Mouse (Mus musculus) c-Kit-positive CD71-positive TER-119-negative erythroid progenitor cells, embryonic 14.5 days (primary cell): ENCODE measurements around the gene Cda.
A peak's percentile ranks its signal among the peaks of the same experiment; 100 is the strongest.
"Not testable (repeated sequence)": the region's sequence is repeated elsewhere in the genome, so short reads cannot be mapped to it uniquely, and the experiment has no call there.

ENCODE experiments used
- DNase-seq: peaks from one replicate; pipeline ENCODE4 v3.0.0-alpha.2; 2013; ENCODE audit warnings: low read depth

Cda gene

DNA sequence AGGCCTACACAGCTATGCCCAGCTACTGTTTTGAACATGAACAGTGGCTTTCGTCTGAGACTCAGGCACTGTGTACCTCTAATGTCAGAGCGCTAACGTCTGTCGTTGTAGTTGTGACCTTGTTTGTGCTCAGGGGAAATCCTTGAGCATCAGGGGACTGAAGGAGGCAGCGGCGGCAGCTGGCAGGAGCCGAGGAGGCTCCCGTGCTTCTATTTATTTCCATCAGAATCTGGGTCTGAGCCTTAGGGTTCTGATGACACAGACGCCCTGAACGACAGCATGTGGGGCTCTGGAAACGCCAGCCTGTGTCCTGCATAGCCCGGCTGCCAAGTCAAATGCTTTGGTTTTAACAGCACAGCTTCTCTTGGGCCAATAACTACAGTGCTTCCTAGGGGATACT is 32.8 kb downstream of the Cda start:
- no peak for DNase-seq

DNA sequence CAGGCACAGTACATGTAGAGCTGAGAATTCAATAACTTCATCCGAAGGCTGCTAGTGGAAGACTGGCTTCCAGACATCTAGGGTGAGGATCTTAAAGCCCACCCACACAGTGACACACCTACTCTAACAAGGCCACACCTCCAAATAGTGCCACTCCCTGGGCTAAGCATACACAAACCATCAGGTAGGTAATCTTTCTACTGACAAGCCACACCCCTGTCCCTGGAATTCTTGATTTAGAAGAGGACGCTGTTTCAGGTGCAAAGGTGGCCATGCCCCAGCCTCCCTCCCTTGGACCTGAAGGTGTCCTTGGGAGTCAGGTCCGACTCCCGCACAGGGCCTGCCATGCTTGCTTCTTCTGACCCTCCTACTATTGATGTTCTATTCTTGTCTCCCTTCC is 34.7 kb downstream of the Cda start:
- DNase-seq: no peak

DNA sequence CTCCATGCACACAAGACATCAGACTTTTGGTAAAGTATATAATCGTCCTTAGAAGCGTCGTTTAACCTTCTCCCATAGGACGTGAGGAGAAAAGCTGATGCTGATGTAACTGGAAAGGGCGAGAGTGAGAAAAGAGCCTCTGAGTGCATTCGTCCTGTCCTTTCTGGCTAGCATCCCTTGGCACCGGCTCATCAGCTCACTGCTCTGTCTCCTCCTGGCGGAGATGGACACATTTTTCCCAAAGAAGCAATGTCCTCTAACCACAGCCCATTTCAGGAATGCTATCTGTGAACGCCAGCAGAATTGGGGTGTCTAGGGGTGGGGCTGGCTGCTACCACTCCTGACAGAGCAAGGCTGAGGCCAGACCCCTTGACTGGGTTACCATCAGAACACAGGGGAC is 36.1 kb downstream of the Cda start:
- no peak for DNase-seq

DNA sequence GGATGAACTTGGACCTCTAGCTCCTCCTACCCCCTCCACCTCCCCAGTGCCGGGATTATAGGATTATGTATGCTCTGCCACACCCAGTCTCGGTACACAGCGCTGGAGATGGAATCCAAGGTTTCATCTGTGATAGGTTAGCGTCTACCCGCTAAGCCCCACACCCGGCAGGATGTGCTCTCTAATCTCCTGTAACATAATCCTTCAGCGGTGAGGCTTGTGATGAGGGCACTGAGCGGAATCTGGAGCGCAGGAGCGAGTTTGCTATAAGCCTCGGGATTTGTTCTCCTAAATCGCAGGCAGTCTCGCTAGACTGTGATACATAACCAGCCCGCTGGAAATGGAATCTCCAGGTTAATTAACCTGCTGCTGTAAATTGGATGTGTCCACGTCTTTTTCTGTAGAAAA is 37.5 kb downstream of the Cda start:
- DNase-seq: no peak

- no peak for DNase-seq
These were observed 39.8 kb downstream of the Cda start for GRCm38 (mm10) chr4:138327891-138328470.

DNA sequence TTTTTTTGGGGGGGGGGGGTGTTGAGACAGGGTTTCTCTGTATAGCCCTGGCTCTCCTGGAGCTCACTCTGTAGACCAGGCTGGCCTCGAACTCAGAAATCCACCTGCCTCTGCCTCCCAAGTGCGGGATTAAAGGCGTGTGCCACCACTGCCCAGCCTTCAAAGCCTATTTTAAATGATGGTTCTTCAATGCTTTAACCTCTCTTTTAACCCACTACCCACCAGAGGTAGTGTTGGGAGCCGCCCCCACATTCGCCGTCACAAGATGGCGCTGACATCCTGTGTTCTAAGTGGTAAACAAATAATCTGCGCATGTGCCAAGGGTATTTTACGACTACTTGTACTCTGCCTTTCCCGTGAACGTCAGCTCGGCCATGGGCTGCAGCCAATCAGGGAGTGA is 40.6 kb downstream of the Cda start:
- DNase-seq: not testable (repeated sequence)

DNA sequence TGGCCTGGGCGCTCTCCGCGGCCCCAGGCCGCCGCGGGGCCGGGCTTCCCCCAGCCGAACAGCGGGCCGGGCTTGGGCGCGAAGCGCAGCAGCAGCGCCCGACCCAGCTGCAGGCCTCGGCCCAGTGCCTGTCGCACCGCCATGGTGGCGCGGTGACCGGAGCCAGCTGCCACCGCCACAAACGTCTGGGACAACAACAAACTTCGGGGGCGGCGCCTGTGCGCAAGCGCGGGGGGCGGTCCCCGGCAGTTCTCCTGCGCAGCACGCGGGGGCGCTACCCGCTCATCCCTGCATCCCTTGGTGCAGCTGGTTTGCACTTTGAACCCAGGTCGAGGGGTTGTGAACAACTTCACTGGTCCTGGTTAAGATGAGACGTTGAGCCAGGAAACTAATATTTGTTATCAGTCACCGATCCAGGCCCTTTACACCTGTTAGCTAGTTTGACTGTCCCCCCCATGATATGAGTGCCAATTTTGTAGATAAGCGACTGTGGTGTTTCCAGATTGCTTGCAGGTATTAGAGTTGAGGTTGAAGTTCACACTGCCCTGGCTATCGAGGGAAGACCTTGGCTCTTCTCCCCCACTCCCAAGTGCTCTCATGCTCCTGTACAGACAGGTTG is 41.6 kb downstream of the Cda start, which contains the start of gene Pink1:
Pink1 (minus strand) TSS at position 231 of the 619 bp plus-strand sequence.
- DNase-seq: peak; percentile 66

DNA sequence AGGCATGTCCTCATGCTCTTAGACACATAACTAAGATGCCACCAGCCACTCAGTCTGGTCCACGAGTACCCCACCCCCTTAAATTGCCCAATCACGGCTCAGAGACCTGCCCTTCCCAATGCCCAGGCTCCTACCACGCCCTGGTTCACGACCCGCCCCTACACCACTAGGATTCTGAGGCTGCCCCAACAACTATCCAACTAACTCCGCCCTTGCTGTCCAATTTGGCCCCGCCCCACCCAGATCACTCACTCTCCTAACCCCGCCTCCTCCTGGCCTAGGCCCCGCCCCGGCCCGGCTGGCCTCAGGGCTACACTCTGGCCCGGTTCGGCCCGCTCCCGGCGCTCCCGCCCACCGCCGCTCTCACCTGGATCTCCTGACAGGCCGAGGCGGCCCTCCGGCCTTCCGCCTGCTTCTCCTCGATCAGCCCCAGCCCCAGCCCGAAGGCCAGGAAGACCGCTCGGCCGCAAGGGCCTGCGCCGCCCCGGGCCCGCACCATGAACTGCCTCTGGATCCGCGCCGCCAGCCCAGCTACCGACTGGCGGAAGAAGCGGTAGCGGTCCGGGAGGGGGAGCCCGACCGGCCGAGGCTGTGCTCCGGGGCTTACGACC is 42.2 kb downstream of the Cda start:
- peak; percentile 90 for DNase-seq

GRCm38 (mm10) chr4:138324451-138324850 is 43.3 kb downstream of the Cda start:
- DNase-seq: no peak

DNA sequence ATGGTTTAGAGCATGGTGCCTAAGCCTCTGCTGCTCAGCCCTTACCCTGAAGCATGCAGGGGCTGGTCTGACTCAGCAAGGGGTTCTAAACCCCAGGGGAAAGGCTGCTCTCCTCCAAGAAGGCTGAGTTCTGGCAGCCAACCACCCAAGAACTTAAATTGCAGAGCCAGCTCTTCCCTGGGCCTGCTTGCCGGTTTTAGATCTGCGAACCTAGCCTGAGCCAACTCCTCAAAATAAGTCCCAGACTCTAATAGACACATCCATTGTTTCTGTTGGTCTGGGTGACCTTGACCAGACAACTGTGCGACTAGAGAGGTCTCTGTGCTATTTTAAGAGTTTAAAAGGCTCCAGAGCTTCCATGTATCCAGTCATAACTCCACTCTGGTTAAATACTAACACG is 44.0 kb downstream of the Cda start:
- DNase-seq: no peak

DNA sequence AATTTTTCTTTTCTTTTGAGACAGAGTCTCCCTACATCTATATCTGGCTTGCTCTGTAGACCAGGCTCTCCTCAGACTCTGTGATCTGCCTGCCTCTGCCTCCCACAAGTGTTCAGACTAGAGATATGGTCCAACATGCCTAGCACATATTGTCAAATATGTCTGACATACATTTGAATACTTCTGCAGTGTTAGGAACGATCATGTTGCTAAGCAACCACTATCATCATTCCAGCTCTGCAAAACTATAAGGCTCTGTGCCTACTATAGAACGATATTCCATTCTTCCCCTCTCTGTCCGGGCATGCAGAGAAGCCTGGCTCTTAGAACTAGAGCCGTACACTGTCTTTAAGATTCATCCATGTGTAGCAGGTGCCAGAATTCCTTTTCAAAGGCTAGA is 45.1 kb downstream of the Cda start:
- no peak for DNase-seq

DNA sequence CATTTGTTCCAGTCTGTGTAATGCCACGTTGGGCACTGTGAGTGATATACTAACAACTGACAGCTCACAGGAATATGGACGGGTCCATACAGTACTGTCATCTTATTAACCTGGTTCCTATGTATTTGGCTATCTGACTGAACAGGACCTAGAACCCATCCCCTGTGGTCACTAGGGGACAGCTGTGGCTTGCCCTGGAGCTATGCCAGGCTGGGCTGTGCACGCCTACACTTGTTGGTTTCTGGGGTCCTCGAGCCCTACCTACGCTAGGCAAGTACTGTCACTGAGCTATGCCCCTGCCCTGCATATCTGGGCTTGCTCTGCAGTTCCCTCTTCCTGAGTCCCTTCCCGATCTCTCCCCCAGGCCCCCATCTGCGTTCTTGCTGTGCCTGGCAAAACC is 46.3 kb downstream of the Cda start:
- DNase-seq: no peak

DNA sequence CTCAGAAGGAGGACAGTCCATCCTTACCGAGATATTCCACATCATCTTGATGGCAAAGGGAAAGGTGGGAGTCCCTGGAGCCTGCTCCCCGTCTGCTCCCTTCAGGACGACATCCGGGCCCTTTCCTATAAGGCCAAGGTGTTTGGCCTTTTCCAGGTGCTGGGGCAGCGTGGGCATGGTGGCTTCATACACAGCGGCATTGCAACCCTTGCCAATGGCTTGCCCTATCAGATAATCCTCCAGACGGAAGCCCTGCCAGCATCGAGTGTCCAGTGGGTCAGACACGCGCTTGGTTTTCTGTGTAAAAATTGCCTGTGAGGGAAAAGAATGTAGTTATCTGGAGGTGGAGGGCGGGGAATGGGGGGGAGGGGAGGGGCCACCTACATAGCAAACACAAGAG is 47.1 kb downstream of the Cda start:
- DNase-seq: no peak

DNA sequence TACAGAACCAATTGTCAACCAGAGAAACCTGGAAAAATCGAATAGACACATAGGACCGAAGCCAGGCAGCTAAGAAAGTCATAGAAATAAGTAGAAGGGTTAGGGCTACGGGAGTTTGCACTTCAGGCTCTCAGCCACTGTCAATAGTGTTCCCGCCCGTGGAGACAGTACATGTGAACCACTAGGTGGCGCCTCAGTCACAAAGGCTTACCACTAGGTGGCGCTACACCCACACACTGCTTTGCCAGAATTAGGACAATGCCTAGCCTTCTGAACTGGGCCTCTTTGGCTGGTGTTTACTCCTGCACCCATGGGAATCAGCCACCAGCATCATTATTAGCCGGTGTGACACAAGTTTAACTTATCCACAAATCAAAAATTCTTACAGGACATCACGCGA is 48.3 kb downstream of the Cda start:
- peak; percentile 62 for DNase-seq

DNA sequence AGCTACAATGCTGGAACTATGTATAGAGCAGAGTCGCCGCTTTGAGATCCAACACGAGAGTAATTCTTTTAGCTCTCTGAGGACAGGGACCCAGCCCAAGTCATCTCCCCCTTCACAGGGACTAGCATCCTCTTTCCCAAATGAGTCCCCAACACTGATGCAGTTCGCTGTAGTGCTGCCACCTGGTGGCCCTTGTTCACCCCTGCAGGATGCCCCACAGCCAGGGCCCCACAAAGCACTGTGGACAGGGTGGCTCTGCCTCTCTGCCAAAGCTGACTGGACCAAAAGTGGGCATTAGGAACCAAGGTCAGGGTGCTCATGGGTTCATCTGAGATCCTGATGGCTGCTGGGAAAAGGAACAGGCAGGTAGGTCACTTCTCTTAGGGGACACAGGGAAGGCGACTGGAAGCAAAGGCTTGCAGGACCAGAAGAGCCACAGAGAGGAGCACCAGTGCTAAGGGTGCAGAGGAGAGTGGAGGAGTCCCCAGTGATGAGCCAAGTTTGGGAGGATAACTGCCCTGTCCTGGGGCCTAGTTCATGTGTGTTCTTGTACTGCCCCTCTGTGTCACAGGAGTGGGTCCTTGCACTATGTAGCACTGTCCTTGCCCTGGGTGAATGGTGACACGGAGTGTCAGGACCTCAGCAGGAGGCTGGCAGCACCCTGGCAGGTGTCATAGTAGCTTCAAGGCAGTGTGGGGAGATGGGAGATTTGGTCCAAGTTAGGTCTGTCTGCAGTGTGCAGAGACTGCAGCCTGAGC is 49.1 kb downstream of the Cda start:
- DNase-seq: no peak

GRCm38 (mm10) chr4:138316369-138316768 is 51.4 kb downstream of the Cda start:
- no peak for DNase-seq

DNA sequence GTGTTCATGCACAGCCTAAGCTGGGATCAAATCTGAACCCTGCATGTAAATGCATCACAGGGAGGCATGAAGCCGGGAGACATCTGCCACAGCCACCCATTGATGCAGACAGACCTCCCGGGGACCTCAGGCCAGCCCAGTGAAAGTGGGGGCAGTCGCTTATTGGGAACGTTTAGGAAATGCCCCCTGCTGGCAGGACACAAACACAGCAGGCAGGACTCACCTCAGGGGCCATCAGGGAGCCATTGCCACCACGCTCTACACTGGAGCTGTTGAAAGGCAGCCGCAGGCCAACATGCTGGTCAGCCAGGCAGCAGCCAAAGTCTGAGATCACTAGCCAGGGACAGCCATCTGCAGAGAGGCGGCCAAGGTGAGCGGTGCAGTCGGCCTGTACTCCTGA is 52.0 kb downstream of the Cda start:
- no peak for DNase-seq

- DNase-seq: no peak
These were observed 54.0 kb downstream of the Cda start for GRCm38 (mm10) chr4:138313795-138314194.

DNA sequence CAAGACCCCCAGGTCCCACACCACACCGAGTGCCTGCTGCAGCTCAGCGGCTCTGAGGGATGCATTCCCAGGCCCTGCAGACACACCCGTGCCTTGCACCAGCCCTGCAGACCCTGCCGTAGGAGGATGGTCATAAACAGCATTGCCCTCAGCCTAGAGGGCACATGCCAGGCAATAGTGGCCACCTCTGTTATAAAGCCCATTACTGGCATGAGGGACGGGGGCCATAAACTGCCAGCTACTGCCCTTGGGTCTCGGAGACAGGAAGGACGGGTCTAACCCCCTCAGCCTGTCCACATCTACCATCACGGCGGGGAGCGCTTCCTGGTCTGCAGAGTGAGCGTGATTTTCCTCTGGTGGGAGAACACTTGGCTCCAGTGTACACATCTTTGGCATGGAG is 54.8 kb downstream of the Cda start:
- no peak for DNase-seq

DNA sequence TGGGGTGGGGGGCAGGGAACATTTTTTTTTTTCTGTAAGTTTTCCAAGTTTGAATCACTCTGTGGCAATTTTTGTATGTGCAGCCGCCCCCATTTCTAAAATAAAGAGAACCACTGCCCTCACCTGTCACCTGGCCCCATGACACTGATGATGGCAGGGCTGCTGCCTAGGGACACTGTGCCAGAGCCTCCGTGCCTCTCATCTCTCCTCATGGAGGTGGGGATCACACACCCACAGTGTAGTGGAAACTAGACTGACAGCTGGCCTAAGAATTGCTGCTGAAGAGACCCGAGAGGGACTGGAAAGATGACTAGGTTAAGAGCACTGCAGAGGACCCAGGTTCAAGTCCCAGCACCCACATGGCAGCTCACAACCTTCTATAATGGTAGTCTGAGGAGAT is 55.7 kb downstream of the Cda start:
- DNase-seq: no peak

DNA sequence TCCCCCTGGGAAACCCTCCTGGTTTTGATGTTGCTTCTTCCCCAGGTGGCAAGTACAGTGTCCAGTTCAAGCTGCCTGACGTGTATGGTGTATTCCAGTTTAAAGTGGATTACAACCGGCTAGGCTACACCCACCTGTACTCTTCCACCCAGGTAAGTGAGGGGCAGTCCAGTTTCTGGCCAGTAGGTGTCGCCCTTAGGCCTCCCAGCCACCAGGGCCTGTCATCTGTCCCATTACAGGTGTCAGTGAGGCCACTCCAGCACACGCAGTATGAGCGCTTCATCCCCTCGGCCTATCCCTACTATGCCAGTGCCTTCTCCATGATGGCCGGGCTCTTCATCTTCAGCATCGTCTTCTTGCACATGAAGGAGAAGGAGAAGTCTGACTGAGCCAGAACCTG is 56.2 kb downstream of the Cda start:
- DNase-seq: no peak

DNA sequence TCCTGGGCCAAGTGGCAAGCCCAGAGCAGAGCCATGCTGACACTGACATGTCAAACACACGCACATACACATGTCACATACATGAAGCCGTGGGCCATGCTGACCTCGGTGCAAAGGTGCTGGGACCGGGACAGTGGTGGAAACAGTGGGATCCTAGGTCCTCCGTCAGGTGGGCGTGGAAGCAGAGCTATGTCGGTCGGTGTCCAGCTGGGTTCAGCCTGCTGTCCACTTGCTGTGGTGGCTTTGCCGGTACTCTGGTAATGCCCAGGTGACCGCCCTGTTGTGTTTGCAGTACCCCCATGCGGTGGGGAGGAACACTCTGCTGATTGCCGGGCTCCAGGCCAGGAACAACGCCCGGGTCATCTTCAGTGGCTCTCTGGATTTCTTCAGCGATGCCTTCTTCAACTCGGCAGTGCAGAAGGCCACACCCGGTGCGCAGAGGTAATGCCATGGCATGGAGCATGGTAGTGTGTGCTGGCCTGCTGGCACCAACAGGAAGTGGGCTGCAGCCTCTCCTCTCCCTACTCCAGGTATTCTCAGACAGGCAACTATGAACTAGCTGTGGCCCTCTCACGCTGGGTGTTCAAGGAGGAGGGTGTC is 57.4 kb downstream of the Cda start:
- no peak for DNase-seq

DNA sequence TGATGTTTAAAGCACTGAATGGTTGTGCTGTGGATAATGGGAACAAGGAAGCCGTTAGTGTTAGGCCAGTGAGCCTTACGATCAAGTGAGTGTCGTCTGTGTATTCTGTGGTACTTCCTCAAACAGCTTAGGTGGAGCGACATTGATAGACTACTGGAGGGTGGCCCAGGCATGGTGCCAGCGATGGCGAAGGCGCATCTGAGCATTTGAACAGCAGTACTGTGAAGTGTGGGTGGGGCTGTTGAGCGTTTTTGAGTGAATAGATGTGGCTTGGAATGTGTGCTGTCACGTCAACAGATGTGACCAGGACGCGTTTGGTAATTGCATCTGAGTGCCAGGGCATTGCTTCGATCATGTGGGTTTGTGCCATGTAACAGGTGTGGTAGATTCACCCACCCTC is 60.1 kb downstream of the Cda start:
- no peak for DNase-seq
